Mouse (Mus musculus): ENCODE results near the gene Stk25. TPM values are rescaled to one million over a fixed set of nuclear protein-coding genes. Genes with fewer than 3 reads are reported as not detected.

Stk25 gene
- total and polyA plus RNA-seq, 3 experiments, result 81.2 to 104 (median 90.4) TPM

GRCm38 (mm10) chr1:93685401-93686244 lies 27.2 kb upstream of the Stk25 start, which contains the start of gene Bok:
TSS of gene Bok (plus strand) at chr1:93685660.
- intact Hi-C loops (cut with DNase I), result loop anchor here (2.0 to 5.0 kb wide), 2 partner anchors 17 to 48 kb away; no protein-coding TSS in a partner anchor
- Histone ChIP-seq H3K27me3 (ENCODE audit: control insufficient read depth, insufficient read depth, low read length) (no peaks in the 10 kb centered on the region), H3K79me2 (replicated peaks; ENCODE audit: control insufficient read depth, insufficient read depth, low read length) (no peaks in the 10 kb centered on the region), H3K4me1 (ENCODE audit: control insufficient read depth, insufficient read depth, low read length) (peaks cover 9% of the 10 kb centered on the region), H3K36me3 (ENCODE audit: control insufficient read depth, insufficient read depth, low read length) (no peaks in the 10 kb centered on the region), H3K27ac (peak within 1 kb of the TSS; percentile 73), H3K4me3 (peak within 1 kb of the TSS; percentile 66), H3K9ac (ENCODE audit: low read depth, low read length) (peak within 1 kb of the TSS; percentile 70)
- peak; percentile 86 to 88 for DNase-seq
- WGBS, result under 1% methylated on average over 77 of the region's 78 CpGs
- 0 out of 2 replicates have a peak, but pooled peaks have one; percentile 36 for TF ChIP-seq POLR2A (IDR thresholded peaks at IDR 0.05; ENCODE audit: insufficient read depth, low read depth, low read length)
- TF ChIP-seq EP300 (IDR thresholded peaks at IDR 0.05; ENCODE audit: insufficient read depth, low read depth, low read length), result no peak
- TF ChIP-seq CTCF (IDR thresholded peaks at IDR 0.05), result no peak

- Histone ChIP-seq H3K36me3 (ENCODE audit: control insufficient read depth, insufficient read depth, low read length) (peaks cover 2% of the 10 kb centered on the region; the same call in 1 of the 2 replicates), H3K27ac (peak overlapping the region; percentile 72), H3K27me3 (ENCODE audit: control insufficient read depth, insufficient read depth, low read length) (no peaks in the 10 kb centered on the region), H3K79me2 (replicated peaks; ENCODE audit: control insufficient read depth, insufficient read depth, low read length) (no peaks in the 10 kb centered on the region), H3K4me3 (no peak overlapping the region), H3K9ac (ENCODE audit: low read depth, low read length) (no peak overlapping the region), H3K4me1 (ENCODE audit: control insufficient read depth, insufficient read depth, low read length) (peaks cover 14% of the 10 kb centered on the region)
- intact Hi-C loops (cut with DNase I), result no loop called here
- 36% methylated on average over 7 of the region's 7 CpGs for WGBS
- peak; percentile 54 to 73 for DNase-seq
- TF ChIP-seq CTCF (IDR thresholded peaks at IDR 0.05), result no peak
- TF ChIP-seq POLR2A (IDR thresholded peaks at IDR 0.05; ENCODE audit: insufficient read depth, low read depth, low read length), result peak; percentile 41; the same call in 1 of the 2 replicates
- TF ChIP-seq EP300 (IDR thresholded peaks at IDR 0.05; ENCODE audit: insufficient read depth, low read depth, low read length), result peak; percentile 94
These were observed 21.6 kb upstream of the Stk25 start for GRCm38 (mm10) chr1:93679889-93680568.

GRCm38 (mm10) chr1:93678386-93678785 lies 19.9 kb upstream of the Stk25 start:
- Histone ChIP-seq H3K36me3 (ENCODE audit: control insufficient read depth, insufficient read depth, low read length) (peaks cover 2% of the 10 kb centered on the region; the same call in 1 of the 2 replicates), H3K27me3 (ENCODE audit: control insufficient read depth, insufficient read depth, low read length) (no peaks in the 10 kb centered on the region)

GRCm38 (mm10) chr1:93672682-93673081 lies 14.2 kb upstream of the Stk25 start:
- no peak overlapping the region for H3K4me3 ChIP-seq
- H3K36me3 ChIP-seq (ENCODE audit: control insufficient read depth, insufficient read depth, low read length), result no peaks in the 10 kb centered on the region
- no peak overlapping the region for H3K9ac ChIP-seq (ENCODE audit: low read depth, low read length)
- DNase-seq, result no peak
- no peaks in the 10 kb centered on the region for H3K79me2 ChIP-seq (replicated peaks; ENCODE audit: control insufficient read depth, insufficient read depth, low read length)
- intact Hi-C loops (cut with DNase I), result no loop called here
- TF ChIP-seq EP300 (IDR thresholded peaks at IDR 0.05; ENCODE audit: insufficient read depth, low read depth, low read length) (no peak), CTCF (IDR thresholded peaks at IDR 0.05) (no peak), POLR2A (IDR thresholded peaks at IDR 0.05; ENCODE audit: insufficient read depth, low read depth, low read length) (no peak)
- no peak overlapping the region for H3K27ac ChIP-seq
- WGBS, result 93% methylated on average over 5 of the region's 5 CpGs
- H3K27me3 ChIP-seq (ENCODE audit: control insufficient read depth, insufficient read depth, low read length), result no peaks in the 10 kb centered on the region
- H3K4me1 ChIP-seq (ENCODE audit: control insufficient read depth, insufficient read depth, low read length), result peaks cover 1% of the 10 kb centered on the region; the same call in 1 of the 2 replicates

More at GRCm38 (mm10) chr1:93678386-93678785, 19.9 kb upstream of the Stk25 start:
- Histone ChIP-seq H3K4me3 (no peak overlapping the region), H3K4me1 (ENCODE audit: control insufficient read depth, insufficient read depth, low read length) (peaks cover 14% of the 10 kb centered on the region), H3K9ac (ENCODE audit: low read depth, low read length) (no peak overlapping the region), H3K27ac (no peak overlapping the region), H3K79me2 (replicated peaks; ENCODE audit: control insufficient read depth, insufficient read depth, low read length) (no peaks in the 10 kb centered on the region)
- intact Hi-C loops (cut with DNase I), result no loop called here
- TF ChIP-seq POLR2A (IDR thresholded peaks at IDR 0.05; ENCODE audit: insufficient read depth, low read depth, low read length), result no peak
- WGBS, result 27% methylated on average over 2 of the region's 2 CpGs
- peak in 1 of 2 experiments; percentile 64 for DNase-seq

- intact Hi-C loops (cut with DNase I), result loop anchor here (2.0 to 5.0 kb wide), 2 partner anchors 15 to 132 kb away; partner anchors contain the start of genes Bok, Dtymk and Ing5
- Histone ChIP-seq H3K9ac (ENCODE audit: low read depth, low read length) (no peak overlapping the region), H3K4me1 (ENCODE audit: control insufficient read depth, insufficient read depth, low read length) (peaks cover 1% of the 10 kb centered on the region; the same call in 1 of the 2 replicates), H3K36me3 (ENCODE audit: control insufficient read depth, insufficient read depth, low read length) (no peaks in the 10 kb centered on the region), H3K79me2 (replicated peaks; ENCODE audit: control insufficient read depth, insufficient read depth, low read length) (no peaks in the 10 kb centered on the region), H3K27me3 (ENCODE audit: control insufficient read depth, insufficient read depth, low read length) (no peaks in the 10 kb centered on the region), H3K4me3 (no peak overlapping the region), H3K27ac (no peak overlapping the region)
- DNase-seq, result no peak
- TF ChIP-seq EP300 (IDR thresholded peaks at IDR 0.05; ENCODE audit: insufficient read depth, low read depth, low read length), result no peak
- no peak for TF ChIP-seq POLR2A (IDR thresholded peaks at IDR 0.05; ENCODE audit: insufficient read depth, low read depth, low read length)
- no peak for TF ChIP-seq CTCF (IDR thresholded peaks at IDR 0.05)
These were observed 11.5 kb upstream of the Stk25 start for GRCm38 (mm10) chr1:93669941-93670340.
